Mouse (Mus musculus) hindbrain, embryonic 10.5 days (tissue): ENCODE results near the gene Fcrl6. TPM values are rescaled to one million over a fixed set of nuclear protein-coding genes. Genes with fewer than 3 reads are reported as not detected.

Experiments
- DNase-seq: peaks from one replicate; pipeline ENCODE4 v3.0.0-alpha.2; 2017; ENCODE audit warnings: low spot score
- H3K27ac ChIP-seq: fragments of 300-500 bp; sonication (generic); 2 replicates; pipeline ENCODE4 v1.5.1; 2016; ENCODE audit warnings: mild to moderate bottlenecking, moderate library complexity
- H3K27me3 ChIP-seq: fragments of 300-500 bp; sonication (generic); 2 replicates; pipeline ENCODE4 v1.6.1; 2016; ENCODE audit warnings: mild to moderate bottlenecking; ENCODE audit not compliant: poor library complexity, insufficient read depth, severe bottlenecking
- H3K36me3 ChIP-seq: fragments of 300-500 bp; sonication (generic); 2 replicates; pipeline ENCODE4 v1.6.1; 2016; ENCODE audit warnings: mild to moderate bottlenecking, moderate library complexity
- H3K4me1 ChIP-seq: fragments of 300-500 bp; sonication (generic); replicated peaks from 2 replicates; pipeline ENCODE4 v1.6.1; 2016; ENCODE audit warnings: mild to moderate bottlenecking
- H3K4me3 ChIP-seq: fragments of 300-500 bp; sonication (generic); 2 replicates; pipeline ENCODE4 v1.5.1; 2016; ENCODE audit warnings: mild to moderate bottlenecking, moderate library complexity
- H3K9me3 ChIP-seq: fragments of 300-500 bp; sonication (generic); 2 replicates; pipeline ENCODE4 v1.6.1; 2016; ENCODE audit warnings: mild to moderate bottlenecking, moderate library complexity
- WGBS: fragments of 180-500 bp; shearing (Covaris S2); methylation state at CpG from one replicate; pipeline ENCODE4 v1.1.7; 2016; 5-methylcytosine and 5-hydroxymethylcytosine counted together
- polyA plus RNA-seq: library from polyadenylated mRNA; unstranded; fragments of >200 nt; fragmentation: Nextera tagmentation; extraction: Ambion mirVana; gene quantifications from 2 replicates; pipeline ENCODE4 v1.2.1, GENCODE M21; 2016

The Fcrl6 gene
- polyA plus RNA-seq, 1 experiment from 2014 or later: not detected

DNA sequence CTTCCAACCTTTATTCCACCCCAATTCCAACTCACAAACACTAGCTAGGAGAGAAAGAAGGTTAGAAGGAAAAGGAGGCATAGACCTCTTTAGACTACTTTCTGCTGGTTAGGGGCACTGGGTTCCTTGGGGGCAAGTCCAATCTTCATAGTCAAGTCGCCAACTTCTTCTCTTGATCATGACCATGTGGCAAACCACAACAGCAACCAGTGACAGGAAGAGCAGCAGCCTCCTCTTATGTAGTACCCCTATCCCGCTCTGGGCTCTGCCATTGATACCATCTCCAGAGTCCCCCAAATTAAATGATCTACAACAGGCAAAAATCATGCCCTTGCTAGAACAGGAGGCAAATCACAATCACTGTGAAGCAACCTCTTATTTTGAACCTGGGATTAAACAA lies 8.4 kb downstream of the Fcrl6 start:
- WGBS: 84% methylated on average over 2 of the region's 2 CpGs
- no peak overlapping the region for H3K4me3 ChIP-seq
- H3K9me3 ChIP-seq: no peaks in the 10 kb centered on the region
- H3K27ac ChIP-seq: no peak overlapping the region
- no peaks in the 10 kb centered on the region for H3K36me3 ChIP-seq
- H3K27me3 ChIP-seq: 0 out of 2 replicates have a peak, but pooled peaks cover 4% of the 10 kb centered on the region
- H3K4me1 ChIP-seq: no peaks in the 10 kb centered on the region
- no peak for DNase-seq

DNA sequence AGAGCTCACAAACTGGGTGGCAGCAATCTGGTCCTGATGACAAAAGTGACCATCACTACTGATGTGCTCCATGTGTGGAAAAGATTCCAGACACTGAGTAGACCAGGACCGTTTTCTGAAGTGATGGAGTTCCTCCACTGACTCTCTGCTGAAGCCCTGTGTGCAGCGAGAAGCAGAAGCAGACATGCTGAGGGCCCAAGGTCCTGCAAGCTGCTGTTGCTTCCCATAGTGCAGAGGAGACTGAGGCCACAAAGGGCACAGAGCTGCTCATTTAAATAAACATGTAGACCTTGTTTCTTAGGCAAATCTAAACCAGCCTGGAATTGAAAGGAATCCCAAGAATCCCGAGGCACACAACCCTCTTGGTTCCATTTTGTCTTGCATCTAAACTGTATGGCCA lies 9.0 kb downstream of the Fcrl6 start:
- no peak for DNase-seq

DNA sequence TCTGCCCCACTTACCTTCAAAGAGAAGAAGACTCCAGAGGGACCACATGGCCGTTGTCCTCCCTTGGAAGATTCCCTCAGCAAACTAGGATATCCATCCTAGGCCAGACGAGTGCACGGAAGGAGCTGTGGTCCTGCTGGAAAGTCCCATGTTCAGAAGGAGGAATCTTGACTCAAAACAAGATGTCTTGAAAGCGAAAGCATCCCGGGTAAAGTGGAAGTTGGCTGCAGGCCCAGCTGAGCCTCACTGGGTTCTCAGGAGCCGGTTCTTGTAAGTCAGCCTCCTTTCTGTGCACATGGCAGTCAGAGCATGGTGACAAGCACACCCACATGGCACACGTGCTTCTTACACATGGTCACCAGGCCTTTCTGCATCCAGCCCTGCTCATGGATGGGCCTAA lies 12.0 kb downstream of the Fcrl6 start, which contains the start of gene Slamf8:
TSS of gene Slamf8 (minus strand) at position 184 of the 400 bp plus-strand sequence.
- H3K4me1 ChIP-seq: peaks cover 12% of the 10 kb centered on the region
- 87% methylated on average over 7 of the region's 7 CpGs for WGBS

More for the DNA sequence above, 9.0 kb downstream of the Fcrl6 start:
- H3K9me3 ChIP-seq: no peaks in the 10 kb centered on the region
- no peaks in the 10 kb centered on the region for H3K4me1 ChIP-seq
- 0 out of 2 replicates have a peak, but pooled peaks cover 4% of the 10 kb centered on the region for H3K27me3 ChIP-seq
- H3K36me3 ChIP-seq: no peaks in the 10 kb centered on the region
- H3K27ac ChIP-seq: no peak overlapping the region
- H3K4me3 ChIP-seq: no peak overlapping the region
- WGBS: 71% methylated on average over 3 of the region's 3 CpGs

DNA sequence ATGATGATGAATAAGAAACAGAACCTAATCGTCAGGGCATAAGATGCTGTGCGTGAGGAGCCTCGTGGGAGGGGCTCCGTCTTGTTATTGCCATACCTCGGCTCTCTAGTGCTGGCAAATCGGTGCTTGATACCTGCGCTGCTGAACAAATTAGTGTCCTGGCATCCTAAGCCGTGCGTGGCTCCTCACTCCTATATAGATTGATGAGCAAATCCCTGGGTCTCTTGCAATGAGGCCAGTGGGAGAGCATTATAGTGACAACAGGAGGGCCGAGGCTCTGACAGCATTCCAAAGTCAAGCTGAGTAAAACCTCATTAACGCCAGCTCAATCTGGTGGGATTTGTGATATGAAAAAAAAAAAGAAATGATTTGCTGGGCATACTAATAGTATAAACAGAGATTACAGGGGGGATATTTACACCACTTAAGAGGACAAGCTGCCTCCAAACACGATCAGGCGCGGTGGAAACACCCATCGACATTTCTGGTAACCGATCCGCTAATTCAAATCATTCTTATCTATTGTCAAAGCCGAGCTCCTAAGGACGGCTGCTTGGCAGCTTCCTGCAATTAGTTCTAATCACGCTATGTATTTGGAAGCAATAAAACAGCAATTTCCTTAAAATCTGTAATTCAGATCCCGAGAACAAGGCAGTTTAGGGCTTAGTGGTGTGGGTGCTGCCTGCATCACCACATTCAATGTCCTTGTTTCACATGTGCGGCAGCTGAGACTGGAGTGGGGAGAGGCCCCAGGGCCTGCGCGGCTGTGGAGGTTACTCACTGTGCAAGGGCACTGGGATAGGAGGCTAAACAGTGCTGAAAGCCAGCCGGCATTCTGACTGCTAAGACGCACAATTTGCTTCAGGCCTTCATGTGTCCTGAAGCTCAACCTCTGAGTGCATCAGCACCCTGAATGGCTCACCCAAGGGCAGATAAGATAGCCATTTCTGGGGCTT lies 16.5 kb downstream of the Fcrl6 start:
- Histone ChIP-seq H3K27me3 (peaks cover 35% of the 10 kb centered on the region), H3K9me3 (no peaks in the 10 kb centered on the region), H3K4me3 (no peak overlapping the region), H3K27ac (no peak overlapping the region), H3K36me3 (no peaks in the 10 kb centered on the region), H3K4me1 (peaks cover 12% of the 10 kb centered on the region)
- peak; percentile 14 for DNase-seq
- 34% methylated on average over 26 of the region's 26 CpGs for WGBS

More for the DNA sequence above, 12.0 kb downstream of the Fcrl6 start, which contains the start of gene Slamf8:
- no peak within 1 kb of the TSS for H3K27ac ChIP-seq
- H3K36me3 ChIP-seq: no peaks in the 10 kb centered on the region
- peaks cover 24% of the 10 kb centered on the region for H3K27me3 ChIP-seq
- H3K4me3 ChIP-seq: no peak within 1 kb of the TSS
- DNase-seq: no peak
- H3K9me3 ChIP-seq: no peaks in the 10 kb centered on the region

DNA sequence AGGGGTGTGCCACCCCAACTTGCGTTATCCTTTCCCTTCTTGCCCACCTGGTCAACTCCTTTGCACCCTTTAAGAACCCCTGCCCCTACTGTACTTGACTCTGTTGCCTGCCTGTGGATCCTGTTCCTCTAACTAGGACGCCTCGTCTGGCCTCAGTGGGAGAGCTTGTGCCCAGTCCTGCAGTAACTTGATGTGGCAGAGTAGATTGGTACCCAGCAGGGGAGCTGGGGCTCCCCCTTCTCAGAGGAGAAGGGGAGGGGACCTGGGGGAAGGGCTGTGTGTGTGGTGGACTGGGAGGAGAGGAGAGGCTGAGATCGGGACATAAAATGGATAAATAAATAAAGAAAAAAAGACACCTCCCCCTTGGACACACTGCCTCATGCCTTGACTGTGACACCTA lies 17.3 kb downstream of the Fcrl6 start:
- Histone ChIP-seq H3K9me3 (no peaks in the 10 kb centered on the region), H3K27ac (no peak overlapping the region), H3K4me1 (peaks cover 12% of the 10 kb centered on the region), H3K4me3 (no peak overlapping the region), H3K36me3 (no peaks in the 10 kb centered on the region), H3K27me3 (peaks cover 35% of the 10 kb centered on the region)
- 56% methylated on average over 4 of the region's 4 CpGs for WGBS
- DNase-seq: no peak

DNA sequence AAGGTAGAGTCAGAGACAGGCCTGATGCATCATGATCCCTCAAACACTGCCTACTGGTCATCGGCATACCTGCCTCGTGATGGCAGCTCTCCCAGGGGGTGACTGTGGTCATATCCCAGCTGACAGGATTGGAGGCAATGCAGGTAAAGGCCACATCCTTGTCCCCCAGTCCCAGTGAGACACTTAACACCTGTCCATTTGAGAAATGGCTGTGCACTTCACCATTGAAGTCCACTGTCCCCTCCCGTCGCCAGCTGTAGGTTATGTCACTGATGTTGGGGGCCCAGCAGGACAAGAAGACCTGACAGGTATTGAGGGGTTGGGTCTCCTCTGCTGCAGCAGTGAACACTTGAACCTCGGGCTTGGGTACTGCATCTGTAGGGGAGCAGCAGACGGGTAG lies 18.1 kb downstream of the Fcrl6 start:
- 85% methylated on average over 6 of the region's 6 CpGs for WGBS
- Histone ChIP-seq H3K4me3 (no peak overlapping the region), H3K9me3 (no peaks in the 10 kb centered on the region), H3K4me1 (peaks cover 12% of the 10 kb centered on the region), H3K27ac (no peak overlapping the region), H3K27me3 (peaks cover 35% of the 10 kb centered on the region), H3K36me3 (no peaks in the 10 kb centered on the region)
- no peak for DNase-seq

DNA sequence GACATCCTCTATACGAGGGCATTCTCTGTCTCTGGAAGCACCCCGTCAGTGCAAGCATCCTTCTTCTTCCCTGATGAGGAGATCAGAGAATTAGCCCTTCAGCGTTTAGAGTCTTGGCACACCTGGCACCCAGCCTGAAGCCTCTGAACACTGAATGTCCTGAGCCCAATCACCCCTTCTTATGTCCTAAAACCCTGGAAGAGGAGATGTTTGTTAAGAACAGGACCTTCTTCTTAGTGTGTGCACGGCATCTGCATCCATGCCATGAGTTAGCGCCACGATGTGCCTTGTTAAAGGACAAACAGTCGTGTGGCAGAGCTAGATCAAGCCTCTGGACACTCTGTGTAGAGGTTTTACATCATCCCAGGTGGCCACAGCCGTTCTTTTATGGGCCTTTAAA lies 19.9 kb downstream of the Fcrl6 start:
- Histone ChIP-seq H3K9me3 (no peaks in the 10 kb centered on the region), H3K4me1 (peaks cover 12% of the 10 kb centered on the region), H3K27me3 (peaks cover 29% of the 10 kb centered on the region), H3K27ac (no peak overlapping the region), H3K36me3 (no peaks in the 10 kb centered on the region), H3K4me3 (no peak overlapping the region)
- no peak for DNase-seq
- 87% methylated on average over 8 of the region's 8 CpGs for WGBS

DNA sequence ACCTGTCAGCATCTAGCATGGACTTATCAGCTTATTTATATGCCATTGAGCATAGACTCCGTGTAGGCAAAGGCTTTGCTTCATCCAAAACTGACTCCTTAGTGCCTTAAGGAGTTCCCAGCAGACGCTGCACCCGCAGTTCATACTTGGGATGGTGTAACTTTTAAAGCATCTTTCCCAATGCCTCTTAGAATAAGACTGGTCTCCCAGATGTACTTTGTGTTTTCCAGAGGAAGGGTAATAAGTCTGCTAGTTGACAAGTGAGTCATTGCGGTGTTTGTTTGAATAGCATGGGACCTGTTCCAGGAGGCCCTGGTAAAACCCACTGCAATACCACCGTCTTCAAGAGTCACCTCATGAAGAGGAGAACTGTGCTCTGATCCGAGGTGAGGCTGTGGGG lies 22.2 kb downstream of the Fcrl6 start:
- Histone ChIP-seq H3K9me3 (no peaks in the 10 kb centered on the region), H3K36me3 (no peaks in the 10 kb centered on the region), H3K27ac (no peak overlapping the region), H3K27me3 (peaks cover 20% of the 10 kb centered on the region), H3K4me3 (no peak overlapping the region), H3K4me1 (no peaks in the 10 kb centered on the region)
- no peak for DNase-seq
- WGBS: 80% methylated on average over 6 of the region's 6 CpGs

DNA sequence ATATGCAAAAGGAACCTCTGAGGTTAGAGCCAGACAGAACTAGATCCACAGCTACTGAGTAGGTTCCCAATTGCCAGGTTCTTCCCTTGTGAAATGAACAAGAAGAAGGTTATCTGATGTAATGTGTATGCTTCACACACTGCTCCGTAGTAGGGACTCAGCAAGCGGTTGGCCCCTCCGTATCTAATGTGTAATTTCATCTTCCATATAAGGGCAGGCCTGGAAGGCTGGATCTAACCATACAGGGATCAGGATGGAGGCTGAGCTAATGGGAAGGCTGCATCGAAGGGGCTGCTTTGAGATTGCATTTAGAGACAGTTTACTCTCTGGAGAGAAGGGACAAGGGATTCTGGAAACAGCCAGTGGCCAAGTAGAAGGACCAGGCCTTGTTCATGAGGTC lies 34.6 kb downstream of the Fcrl6 start:
- 72% methylated on average over 4 of the region's 4 CpGs for WGBS
- peaks cover 28% of the 10 kb centered on the region for H3K27me3 ChIP-seq
- H3K36me3 ChIP-seq: no peaks in the 10 kb centered on the region
- DNase-seq: no peak
- H3K4me1 ChIP-seq: peaks cover 18% of the 10 kb centered on the region
- no peak overlapping the region for H3K27ac ChIP-seq
- H3K9me3 ChIP-seq: no peaks in the 10 kb centered on the region
- no peak overlapping the region for H3K4me3 ChIP-seq

DNA sequence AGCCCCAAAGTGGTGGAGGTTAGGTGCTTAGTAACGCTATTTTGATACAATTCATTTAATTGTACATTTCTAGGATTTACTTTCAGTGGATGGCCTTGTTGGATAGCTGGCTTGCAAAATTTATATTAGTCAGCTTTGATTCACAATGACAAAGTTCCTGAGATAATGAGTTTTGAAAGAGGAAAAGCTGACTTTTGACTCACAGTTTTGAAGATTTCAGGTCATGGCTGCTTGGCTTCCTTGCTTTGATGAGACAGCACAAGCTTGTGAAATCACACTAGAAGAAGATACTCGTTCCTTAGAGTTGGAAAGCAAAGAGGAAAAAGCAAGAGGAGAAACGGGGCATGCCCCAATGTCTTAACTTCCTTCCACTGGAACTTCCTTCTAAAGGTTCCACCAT lies 36.2 kb downstream of the Fcrl6 start:
- H3K27ac ChIP-seq: no peak overlapping the region
- no peak overlapping the region for H3K4me3 ChIP-seq
- no peak for DNase-seq
- no peaks in the 10 kb centered on the region for H3K36me3 ChIP-seq
- peaks cover 32% of the 10 kb centered on the region for H3K4me1 ChIP-seq
- no peaks in the 10 kb centered on the region for H3K9me3 ChIP-seq
- WGBS: 68% methylated on average over 3 of the region's 3 CpGs
- H3K27me3 ChIP-seq: peaks cover 42% of the 10 kb centered on the region

DNA sequence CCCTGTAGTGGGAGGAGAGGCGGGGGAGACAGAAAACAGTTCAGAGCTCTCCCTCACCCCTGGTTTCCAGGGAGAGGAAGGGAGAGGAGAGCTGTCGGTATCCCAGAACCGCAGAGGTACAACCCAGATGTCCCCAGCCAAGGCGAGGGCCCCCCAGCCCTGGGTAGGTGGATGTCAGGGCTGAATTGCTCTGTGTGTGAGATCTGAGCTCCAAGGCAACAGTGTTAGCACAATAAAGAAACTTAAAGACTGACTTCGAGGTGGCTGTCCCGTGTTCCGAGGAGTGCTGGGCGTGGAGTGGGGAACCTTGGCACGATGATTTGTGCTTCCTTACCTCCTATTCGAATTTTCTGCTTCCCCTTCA lies 38.9 kb downstream of the Fcrl6 start:
- 3% methylated on average over 10 of the region's 10 CpGs for WGBS
- Histone ChIP-seq H3K27ac (peak overlapping the region; percentile 85), H3K4me3 (peak overlapping the region; percentile 78), H3K4me1 (peaks cover 31% of the 10 kb centered on the region), H3K9me3 (no peaks in the 10 kb centered on the region), H3K27me3 (peaks cover 68% of the 10 kb centered on the region), H3K36me3 (no peaks in the 10 kb centered on the region)
- no peak for DNase-seq

DNA sequence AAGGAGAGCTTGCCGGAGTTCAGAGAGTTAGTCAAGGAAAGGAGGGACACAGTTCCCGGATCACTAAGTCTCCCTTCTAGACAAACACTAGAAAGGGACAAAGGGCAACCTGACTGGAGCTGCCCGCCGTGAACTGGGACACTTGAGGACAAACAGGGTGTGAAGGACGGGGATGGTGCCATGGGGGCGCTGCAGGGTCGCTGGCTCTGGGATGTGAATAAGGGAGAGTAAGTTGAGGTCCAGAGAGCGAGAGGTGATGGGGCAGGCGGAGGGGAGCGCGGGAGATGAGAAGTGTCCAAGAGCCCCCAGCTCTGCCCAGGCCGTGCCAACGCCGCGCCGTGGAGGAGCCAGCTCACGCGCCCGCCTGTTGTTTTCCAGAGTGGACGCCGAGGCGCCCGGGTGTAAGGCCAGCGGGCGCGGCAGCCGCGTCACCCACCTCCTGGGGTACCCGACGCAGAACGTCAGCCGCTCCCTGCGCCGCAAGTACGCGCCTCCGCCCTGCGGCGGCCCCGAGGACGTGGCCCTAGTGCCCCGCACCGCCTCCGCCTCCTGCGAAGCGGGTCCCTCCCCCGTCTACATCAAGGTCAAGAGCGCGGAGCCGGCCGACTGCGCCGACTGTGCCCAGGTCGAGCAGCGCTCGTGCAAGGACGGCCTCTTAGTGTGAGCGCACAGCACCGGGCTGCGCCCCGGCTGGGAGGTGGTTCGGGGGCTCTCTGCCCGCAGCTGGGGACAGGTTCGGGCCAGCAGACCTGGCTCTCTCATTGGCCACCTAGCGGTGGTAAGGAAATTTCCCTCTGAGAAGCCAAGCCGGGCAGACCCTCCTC lies 39.5 kb downstream of the Fcrl6 start:
- WGBS: under 1% methylated on average over 65 of the region's 66 CpGs
- no peaks in the 10 kb centered on the region for H3K9me3 ChIP-seq
- peak overlapping the region; percentile 85 for H3K27ac ChIP-seq
- peaks cover 71% of the 10 kb centered on the region for H3K27me3 ChIP-seq
- DNase-seq: peak; percentile 82
- no peaks in the 10 kb centered on the region for H3K36me3 ChIP-seq
- H3K4me1 ChIP-seq: peaks cover 25% of the 10 kb centered on the region
- H3K4me3 ChIP-seq: peak overlapping the region; percentile 78

DNA sequence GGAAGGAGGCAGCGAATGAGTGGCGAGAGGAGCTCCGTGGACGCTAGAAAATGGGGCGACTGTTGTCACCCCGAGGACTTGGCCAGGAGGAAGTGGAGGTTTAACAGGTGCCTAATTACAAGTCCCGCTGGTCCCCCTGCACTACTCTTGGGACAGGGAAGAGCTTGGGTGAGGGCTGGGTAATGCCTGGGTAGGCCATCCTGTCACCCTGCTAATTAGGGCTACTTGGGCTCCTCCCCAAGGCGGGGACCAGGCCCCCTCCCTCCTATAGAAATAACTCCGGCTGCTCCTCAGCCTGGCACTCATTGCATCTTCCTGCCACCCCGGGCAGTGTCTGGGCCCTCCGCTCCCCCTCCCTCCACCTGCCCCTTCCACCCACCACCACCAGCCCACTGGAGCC lies 46.7 kb downstream of the Fcrl6 start, which contains the start of gene Vsig8:
TSS of gene Vsig8 (plus strand) at position 301 of the 400 bp plus-strand sequence.
- H3K4me1 ChIP-seq: peaks cover 20% of the 10 kb centered on the region
- H3K9me3 ChIP-seq: no peaks in the 10 kb centered on the region
- H3K4me3 ChIP-seq: no peak within 1 kb of the TSS
- peaks cover 72% of the 10 kb centered on the region for H3K27me3 ChIP-seq
- no peak within 1 kb of the TSS for H3K27ac ChIP-seq
- WGBS: 79% methylated on average over 11 of the region's 11 CpGs
- DNase-seq: no peak
- no peaks in the 10 kb centered on the region for H3K36me3 ChIP-seq
